Mouse (Mus musculus) left cerebral cortex, adult 2 months (tissue): ENCODE results near the gene Tbc1d22a. TPM values are rescaled to one million over a fixed set of nuclear protein-coding genes. Genes with fewer than 3 reads are reported as not detected.
"Not testable (repeated sequence)": the region's sequence is repeated elsewhere in the genome, so short reads cannot be mapped to it uniquely, and the experiment has no call there.

Experiments
- DNase-seq, 2 experiments: peaks; one replicate each; pipeline ENCODE4 v3.0.0; 2021 to 2022; ENCODE audit warnings: low spot score in 2 of 2, mixed read lengths in 1 of 2; ENCODE audit errors: extremely low spot score in 1 of 2
- H3K27ac ChIP-seq: fragments of 200-600 bp; 2 replicates; pipeline ENCODE4 v1.8.1; 2022
- H3K4me3 ChIP-seq: fragments of 200-600 bp; 2 replicates; pipeline ENCODE4 v1.8.1; 2022
- CTCF ChIP-seq: fragments of 200-600 bp; IDR thresholded peaks from 2 replicates; pipeline ENCODE4 v1.8.1; 2022; ENCODE audit warnings: antibody characterized with exemption, mild to moderate bottlenecking, moderate library complexity
- intact Hi-C: fragments of 180-260 bp; cut with DNase I; formaldehyde crosslinking; loops from one replicate; pipeline ENCODE4 v1.15.1; 2025
- total RNA-seq, 2 experiments: library from RNA; stranded (reverse); gene quantifications; 2 replicates each; pipeline ENCODE4 v1.2.3; 2021

Gene Tbc1d22a
- total RNA-seq, 2 experiments from 2014 or later: 32.8 to 34.3 TPM

GRCm38 (mm10) chr15:86183484-86183883, 30.8 kb upstream of the Tbc1d22a start:
- TF ChIP-seq CTCF: no peak
- DNase-seq: no peak
- H3K4me3 ChIP-seq: peak overlapping the region; percentile 73; the same call in 1 of the 2 replicates
- H3K27ac ChIP-seq: no peak overlapping the region; the same call in 1 of the 2 replicates
- intact Hi-C loops: no loop called here

- intact Hi-C loops: no loop called here
- Histone ChIP-seq H3K4me3 (peak overlapping the region; percentile 73), H3K27ac (peak overlapping the region; percentile 41; the same call in 1 of the 2 replicates)
- no peak for DNase-seq
- TF ChIP-seq CTCF: no peak
Measured at GRCm38 (mm10) chr15:86184071-86184470, 30.2 kb upstream of the Tbc1d22a start.

GRCm38 (mm10) chr15:86184851-86185688, 29.2 kb upstream of the Tbc1d22a start:
- intact Hi-C loops: loop anchor here (1.0 kb wide), 1 partner anchor 29 kb away; the partner anchor contains the start of gene Tbc1d22a
- H3K27ac ChIP-seq: peak overlapping the region; percentile 100
- TF ChIP-seq CTCF: no peak
- DNase-seq: peak; percentile 33 to 41
- H3K4me3 ChIP-seq: peak overlapping the region; percentile 73

GRCm38 (mm10) chr15:86185689-86186569, 28.3 kb upstream of the Tbc1d22a start, which contains the start of gene Cerk:
Gene Cerk (minus strand): TSS chr15:86186141.
- Histone ChIP-seq H3K27ac (peak within 1 kb of the TSS; percentile 100), H3K4me3 (peak within 1 kb of the TSS; percentile 73)
- DNase-seq: peak; percentile 86 to 90
- intact Hi-C loops: loop anchor here (1.0 kb wide), 1 partner anchor 28 kb away; the partner anchor contains the start of gene Tbc1d22a
- peak; percentile 44 for TF ChIP-seq CTCF

GRCm38 (mm10) chr15:86186686-86187085, 27.6 kb upstream of the Tbc1d22a start:
- intact Hi-C loops: no loop called here
- H3K27ac ChIP-seq: peak overlapping the region; percentile 100
- H3K4me3 ChIP-seq: peak overlapping the region; percentile 73
- no peak for DNase-seq
- TF ChIP-seq CTCF: no peak

GRCm38 (mm10) chr15:86188186-86188585, 26.1 kb upstream of the Tbc1d22a start:
- no peak for TF ChIP-seq CTCF
- DNase-seq: no peak
- intact Hi-C loops: no loop called here
- Histone ChIP-seq H3K4me3 (no peak overlapping the region), H3K27ac (peak overlapping the region; percentile 78)

- TF ChIP-seq CTCF: no peak
- Histone ChIP-seq H3K4me3 (no peak overlapping the region), H3K27ac (peak overlapping the region; percentile 78)
- DNase-seq: peak; percentile 37 to 66
- intact Hi-C loops: no loop called here
Measured at GRCm38 (mm10) chr15:86188746-86189470, 25.4 kb upstream of the Tbc1d22a start.

- no peak for DNase-seq
- no peak for TF ChIP-seq CTCF
- Histone ChIP-seq H3K4me3 (no peak overlapping the region), H3K27ac (no peak overlapping the region)
- intact Hi-C loops: no loop called here
Measured at GRCm38 (mm10) chr15:86190387-86190786, 23.9 kb upstream of the Tbc1d22a start.

- Histone ChIP-seq H3K27ac (no peak overlapping the region), H3K4me3 (no peak overlapping the region)
- no peak for DNase-seq
- TF ChIP-seq CTCF: no peak
- intact Hi-C loops: no loop called here
Measured at GRCm38 (mm10) chr15:86191505-86191904, 22.8 kb upstream of the Tbc1d22a start.

GRCm38 (mm10) chr15:86191933-86192332, 22.3 kb upstream of the Tbc1d22a start:
- intact Hi-C loops: no loop called here
- Histone ChIP-seq H3K27ac (no peak overlapping the region), H3K4me3 (no peak overlapping the region)
- DNase-seq: no peak
- TF ChIP-seq CTCF: no peak

- intact Hi-C loops, DNase-seq, H3K27ac ChIP-seq, H3K4me3 ChIP-seq: not testable (repeated sequence)
Measured at GRCm38 (mm10) chr15:86194676-86195453, 19.4 kb upstream of the Tbc1d22a start.
